Mouse (Mus musculus) lung, postnatal 36 days (tissue): ENCODE results near the gene Sos2.
A peak's percentile ranks its signal among the peaks of the same experiment; 100 is the strongest.

Source experiments
- DNase-seq: peaks from one replicate; pipeline ENCODE4 v3.0.0; 2022; ENCODE audit warnings: mixed read lengths

The Sos2 gene

DNA sequence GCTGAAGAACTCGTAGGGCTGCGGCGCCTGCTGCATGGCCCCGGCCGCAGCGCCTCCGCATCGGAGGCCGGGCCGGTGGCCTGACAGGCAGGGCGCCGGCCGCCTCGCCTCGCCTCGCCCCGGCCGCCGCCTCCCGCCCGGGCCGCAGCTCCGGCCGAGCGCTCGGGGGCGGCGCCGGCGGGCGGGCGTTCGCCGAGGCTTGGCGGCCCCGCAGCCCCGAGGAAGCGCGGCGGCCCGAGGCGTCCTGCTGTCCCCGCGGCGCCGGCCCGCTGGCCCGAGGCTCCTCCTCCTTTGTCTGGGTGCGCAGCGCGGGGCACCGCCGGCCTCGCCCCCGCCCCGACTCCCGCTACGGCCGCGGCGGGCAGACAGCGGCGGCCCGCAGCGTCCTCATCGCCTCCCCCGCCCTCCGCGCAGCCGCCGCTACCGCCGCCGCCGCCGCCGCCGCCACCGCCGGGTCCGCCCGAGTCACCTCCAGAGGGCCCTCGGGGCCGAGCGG lies at the start of gene Sos2:
TSS of gene Sos2 (minus strand) at position 287 of the 496 bp plus-strand sequence.
- peak; percentile 68 for DNase-seq

- no peak for DNase-seq
These were observed 48.7 kb upstream of the Sos2 start for GRCm38 (mm10) chr12:69730306-69730705.

DNA sequence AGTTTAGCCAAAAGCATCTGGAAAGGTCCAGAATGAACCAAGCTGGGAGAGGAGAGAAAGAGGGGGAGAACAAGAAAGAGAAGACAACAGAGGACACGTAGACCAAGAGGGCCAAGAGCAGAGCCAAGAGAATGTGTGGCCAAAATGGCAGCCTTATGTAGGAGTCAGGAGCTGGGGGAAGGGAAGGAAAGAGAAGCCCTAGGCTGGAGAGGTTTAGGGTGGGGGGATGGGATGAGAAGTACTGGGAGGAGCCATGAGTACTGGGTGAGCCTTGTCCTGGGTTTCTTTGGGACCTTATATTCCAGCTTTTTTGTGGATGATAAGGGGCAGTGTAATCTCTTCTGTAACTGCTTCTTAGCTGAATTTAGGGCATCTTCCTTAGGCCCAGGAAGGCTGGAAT lies 47.6 kb upstream of the Sos2 start:
- no peak for DNase-seq

- DNase-seq, result peak; percentile 99
These were observed 43.2 kb upstream of the Sos2 start, which contains the start of the genes L2hgdh and Atp5s for GRCm38 (mm10) chr12:69724711-69725460. Gene L2hgdh, minus strand, starts transcription at chr12:69724873. Gene Atp5s, plus strand, starts transcription at chr12:69724950.

- DNase-seq, result no peak
These were observed 42.5 kb upstream of the Sos2 start for GRCm38 (mm10) chr12:69724018-69724710.

GRCm38 (mm10) chr12:69723376-69723775 lies 41.7 kb upstream of the Sos2 start:
- no peak for DNase-seq

DNA sequence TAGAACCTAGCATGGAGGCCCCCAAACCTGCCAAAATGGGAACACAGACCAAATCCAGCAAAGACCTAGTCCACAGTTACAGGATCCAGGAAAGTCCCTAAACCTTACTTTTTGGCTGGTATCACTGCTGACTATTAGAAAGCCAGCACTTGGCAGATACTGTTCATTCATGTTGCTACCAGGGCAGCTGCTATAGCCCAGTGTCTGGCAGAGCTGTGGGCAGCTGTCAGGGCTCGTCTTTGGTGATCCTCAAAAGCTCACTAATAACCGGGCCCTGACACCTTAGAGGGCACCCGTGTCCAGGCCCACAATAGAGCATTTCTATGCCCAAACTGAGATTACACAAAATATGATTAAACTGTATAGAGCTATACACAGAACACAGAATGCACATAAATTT lies 41.2 kb upstream of the Sos2 start:
- DNase-seq, result no peak

- DNase-seq, result no peak
These were observed 32.0 kb upstream of the Sos2 start for GRCm38 (mm10) chr12:69713628-69714027.

DNA sequence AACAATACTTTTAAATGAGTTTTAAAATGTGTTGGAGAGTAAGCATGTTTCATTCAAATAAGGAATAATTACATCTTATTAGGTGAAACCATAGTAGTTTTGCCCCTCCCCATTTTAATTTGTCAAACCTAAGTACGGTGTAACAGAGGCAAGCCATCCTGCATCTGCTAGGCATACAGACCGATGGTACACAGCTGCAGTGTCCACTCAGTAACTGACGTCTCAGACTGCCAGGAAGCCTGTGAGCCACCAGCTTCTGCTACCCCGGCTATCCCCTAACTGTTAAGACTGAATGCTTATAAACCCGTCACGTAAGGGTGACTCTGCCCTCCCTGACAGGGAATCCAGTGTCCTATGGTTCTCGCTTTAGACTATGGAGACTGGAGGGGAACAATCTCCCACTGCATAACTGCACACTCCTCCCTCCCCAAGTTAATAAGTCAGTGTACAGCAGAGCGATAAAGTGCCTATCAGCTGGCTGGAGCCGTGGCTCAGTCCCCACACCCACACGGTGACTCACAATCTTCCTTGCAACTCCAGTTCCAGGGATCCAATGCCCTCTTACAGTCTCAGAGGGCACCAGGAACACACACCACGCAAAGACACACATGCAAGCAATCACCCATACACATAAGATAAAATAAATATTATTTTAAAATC lies 23.3 kb upstream of the Sos2 start:
- no peak for DNase-seq

- no peak for DNase-seq
These were observed 16.7 kb upstream of the Sos2 start for GRCm38 (mm10) chr12:69698352-69698751.

- DNase-seq, result peak; percentile 83
These were observed 15.1 kb upstream of the Sos2 start for GRCm38 (mm10) chr12:69696746-69697145.

DNA sequence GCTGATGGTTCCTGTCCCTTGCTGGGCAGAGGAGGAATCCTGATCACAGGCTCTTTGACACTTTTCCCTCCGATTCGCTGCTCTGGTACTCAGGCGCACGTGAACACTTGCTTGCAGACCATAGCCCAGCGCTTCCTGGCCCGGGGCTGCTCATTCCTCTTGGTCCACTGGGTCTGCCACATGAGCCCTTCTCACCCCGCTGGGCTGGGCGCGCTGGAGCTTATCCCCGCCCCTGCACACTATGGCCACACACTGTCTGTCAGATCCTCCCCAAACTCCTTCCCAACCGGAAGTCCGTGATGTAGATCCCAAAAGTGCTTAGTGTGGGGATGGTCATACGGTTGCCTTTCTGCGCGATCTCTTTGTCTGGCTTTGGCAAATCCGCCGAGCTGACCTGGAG lies 11.8 kb upstream of the Sos2 start:
- DNase-seq, result no peak

DNA sequence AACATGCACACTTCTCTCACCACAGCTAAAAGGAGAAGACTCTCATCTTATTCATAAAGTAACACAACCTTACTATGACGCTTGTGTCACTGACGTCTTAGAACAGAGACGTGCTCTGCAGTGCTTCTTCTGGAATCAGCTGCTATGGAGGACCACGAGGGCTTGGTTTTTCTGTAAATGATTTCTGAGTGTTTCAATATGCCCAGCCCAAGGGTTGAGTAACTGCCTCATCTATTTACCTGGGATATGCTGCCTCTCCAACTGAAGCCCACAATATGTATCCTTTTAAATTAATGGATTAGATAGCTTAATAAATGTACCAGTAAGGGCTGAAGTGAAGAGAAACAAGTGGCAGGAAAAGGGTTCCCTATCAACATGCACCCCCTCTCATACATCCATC lies 9.1 kb upstream of the Sos2 start:
- no peak for DNase-seq

DNA sequence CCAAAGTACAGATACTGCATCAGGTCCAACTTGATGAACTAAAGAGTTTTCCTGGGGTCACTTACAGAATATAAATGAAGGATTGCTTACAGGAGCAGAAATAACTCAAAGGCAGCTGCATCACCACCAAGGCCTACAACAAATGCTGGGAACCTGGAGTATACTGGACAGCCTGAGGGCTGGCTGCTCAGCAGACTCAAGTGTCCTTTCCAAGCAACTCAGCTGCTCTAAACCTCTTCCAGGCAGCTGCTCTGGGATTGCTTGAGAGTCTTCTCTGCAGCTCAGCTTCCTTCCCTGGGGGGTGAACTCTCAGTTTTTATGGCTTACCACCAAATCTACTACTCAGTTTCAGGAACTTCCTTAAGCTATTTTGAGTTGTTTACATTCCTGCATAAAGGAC lies 7.4 kb upstream of the Sos2 start:
- no peak for DNase-seq

DNA sequence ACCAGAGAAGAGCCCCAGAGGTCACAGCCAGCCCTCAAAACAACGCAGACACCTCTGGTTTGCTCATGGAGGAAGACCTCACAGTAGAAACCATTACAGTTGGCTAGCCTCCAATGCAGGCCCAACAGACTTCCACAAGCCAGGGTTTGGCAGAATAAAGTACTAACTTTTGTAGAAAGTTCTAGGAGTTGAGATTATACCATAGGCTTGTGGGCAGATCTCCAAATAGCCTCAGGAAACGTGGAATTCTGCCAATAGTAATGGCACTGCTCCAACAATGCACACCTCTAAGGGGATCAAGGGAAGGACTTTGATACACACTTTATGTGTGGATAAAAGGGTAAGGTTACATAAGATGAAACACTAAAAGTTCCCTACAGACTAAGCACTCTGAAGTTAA lies 6.7 kb upstream of the Sos2 start:
- DNase-seq, result peak; percentile 49

GRCm38 (mm10) chr12:69683537-69683936 lies 1.9 kb upstream of the Sos2 start:
- peak; percentile 96 for DNase-seq

- DNase-seq, result peak; percentile 18
These were observed 1.3 kb upstream of the Sos2 start for GRCm38 (mm10) chr12:69682788-69683419.

- DNase-seq, result peak; percentile 85
These were observed 574 bp upstream of the Sos2 start for GRCm38 (mm10) chr12:69682065-69682787.

DNA sequence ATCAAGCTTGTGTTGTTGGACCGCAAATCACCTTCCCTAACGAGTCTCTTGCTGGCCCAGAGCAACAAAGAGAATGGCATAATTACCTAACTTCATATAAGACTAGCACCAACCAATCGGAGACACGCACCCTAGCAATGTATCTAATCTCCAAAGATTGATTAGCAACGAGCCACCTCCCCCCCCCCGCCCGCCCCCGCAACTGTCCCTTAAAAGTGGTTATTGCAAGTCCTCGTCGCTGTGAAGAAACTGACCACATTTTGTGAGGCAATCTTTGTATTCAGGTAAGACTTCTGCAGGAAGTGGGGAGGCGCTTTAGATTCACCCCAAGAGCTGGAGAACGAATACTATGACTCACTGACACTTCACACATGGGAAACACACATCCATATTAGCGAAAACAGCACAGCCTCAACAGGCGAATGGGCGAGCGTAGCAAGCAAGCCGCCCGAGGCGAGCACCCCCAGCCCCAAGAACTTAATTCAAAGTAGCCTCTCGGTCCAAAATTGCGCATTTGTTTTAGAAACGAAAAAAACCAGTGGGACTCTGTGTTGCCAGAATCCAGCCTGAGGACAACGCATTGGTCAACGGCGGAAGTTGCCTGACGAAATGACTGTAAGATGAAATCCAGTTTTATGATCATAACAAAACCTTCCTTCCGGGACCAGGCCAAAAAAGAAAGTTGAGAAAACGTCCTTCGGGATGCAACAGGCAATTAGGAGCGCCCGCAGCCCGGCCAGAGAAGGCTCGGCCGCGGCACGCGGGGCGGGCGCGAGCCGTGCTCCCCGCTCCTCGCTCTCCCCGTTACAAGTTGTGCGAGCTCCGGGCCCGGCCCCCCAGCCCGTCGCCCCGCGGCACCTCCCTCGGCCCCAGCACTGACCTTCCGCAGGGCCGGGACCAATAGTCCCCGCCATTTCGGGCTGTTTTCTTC lies 752 bp downstream of the Sos2 start:
- DNase-seq, result peak; percentile 61

- DNase-seq, result no peak
These were observed 5.5 kb downstream of the Sos2 start for GRCm38 (mm10) chr12:69676157-69676556.
